Mouse (Mus musculus): ENCODE results near the gene Olfr1506.
"Not testable (repeated sequence)": the region's sequence is repeated elsewhere in the genome, so short reads cannot be mapped to it uniquely, and the experiment has no call there.

The Olfr1506 gene

DNA sequence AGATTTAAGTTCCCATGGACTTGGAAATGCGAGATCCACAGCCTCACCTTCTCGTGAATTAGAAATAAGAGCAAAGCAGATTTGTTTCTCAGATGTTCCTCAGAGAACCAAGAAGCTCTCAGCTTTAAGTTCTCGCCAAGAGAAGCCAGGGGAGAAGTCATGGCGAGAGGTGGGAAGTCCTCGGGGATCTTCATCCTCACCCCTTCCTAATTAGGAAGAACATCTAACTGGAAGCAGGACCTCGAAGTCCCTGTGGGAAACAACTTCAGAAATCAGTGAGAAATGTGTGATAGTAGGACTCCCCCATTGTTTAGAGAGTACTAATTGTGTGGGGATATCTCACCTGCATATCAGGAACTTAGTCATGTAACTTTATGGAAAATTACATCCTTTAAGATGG, at the start of gene Olfr1506:
Olfr1506 (minus strand) TSS at position 101 of the 400 bp plus-strand sequence.
- not testable (repeated sequence) for DNase-seq (ENCODE audit: low read depth in 2 of 2, low spot score in 2 of 2)

DNA sequence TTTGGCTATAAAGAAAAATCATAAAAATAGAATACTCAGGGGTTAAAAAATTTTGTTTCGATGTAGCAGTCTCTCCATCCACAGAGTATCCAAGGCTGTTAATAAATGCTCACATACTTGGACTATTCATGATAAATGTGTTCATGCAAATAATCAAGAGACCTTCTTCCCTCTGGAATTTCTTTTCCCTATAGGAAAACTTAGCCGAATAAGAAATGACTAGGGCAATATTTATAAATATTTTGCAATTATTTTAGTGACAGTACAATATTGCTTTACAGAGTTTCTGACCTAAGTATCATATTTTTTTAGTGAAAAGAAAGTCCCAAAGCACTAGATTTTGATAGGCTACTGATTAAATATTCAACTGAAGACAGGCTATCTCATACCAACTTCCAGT, 46.6 kb upstream of the Olfr1506 start, which contains the start of gene Olfr1271:
Olfr1271 (minus strand) TSS at position 101 of the 400 bp plus-strand sequence.
- no peak for DNase-seq (ENCODE audit: low read depth in 2 of 2, low spot score in 2 of 2)

DNA sequence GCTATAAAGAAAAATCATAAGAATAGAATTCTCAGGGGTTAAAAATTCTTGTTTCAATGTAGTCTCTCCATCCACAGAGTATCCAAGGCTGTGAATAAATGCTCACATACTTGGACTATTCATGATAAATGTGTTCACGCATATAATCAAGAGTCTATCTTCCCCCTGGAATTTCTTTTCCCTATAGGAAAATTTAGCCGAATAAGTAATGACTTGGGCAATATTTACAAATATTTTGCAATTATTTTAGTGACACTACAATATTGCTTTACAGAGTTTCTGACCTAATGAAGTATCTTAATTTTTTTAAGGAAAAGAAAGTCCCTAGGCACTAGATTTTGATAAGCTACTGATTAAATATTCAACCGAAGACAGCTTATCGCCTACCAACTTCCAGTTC, 33.2 kb upstream of the Olfr1506 start, which contains the start of gene Olfr142:
Olfr142 (minus strand) TSS at position 101 of the 400 bp plus-strand sequence.
- DNase-seq (ENCODE audit: low read depth in 2 of 2, low spot score in 2 of 2): no peak

DNA sequence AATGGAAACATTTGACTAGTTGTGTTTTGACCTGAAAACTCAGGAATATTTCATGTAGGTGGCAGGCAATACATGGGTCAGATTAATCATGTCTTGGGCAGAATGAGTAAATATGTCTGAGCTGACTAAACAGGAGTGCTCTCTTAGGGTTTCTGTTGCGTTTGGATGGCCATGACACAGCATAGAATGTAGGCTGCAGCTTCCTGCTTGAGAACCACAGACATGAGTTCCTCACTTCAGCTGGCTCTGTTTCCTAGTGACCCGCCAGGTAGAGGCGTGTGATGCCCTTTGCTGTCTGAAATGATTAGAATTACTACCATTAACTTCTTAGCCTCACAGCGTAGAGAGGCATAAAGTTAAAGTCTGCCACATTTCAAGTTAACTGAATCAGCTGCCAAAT, 24.7 kb downstream of the Olfr1506 start:
- not testable (repeated sequence) for DNase-seq (ENCODE audit: low read depth in 2 of 2, low spot score in 2 of 2)

DNA sequence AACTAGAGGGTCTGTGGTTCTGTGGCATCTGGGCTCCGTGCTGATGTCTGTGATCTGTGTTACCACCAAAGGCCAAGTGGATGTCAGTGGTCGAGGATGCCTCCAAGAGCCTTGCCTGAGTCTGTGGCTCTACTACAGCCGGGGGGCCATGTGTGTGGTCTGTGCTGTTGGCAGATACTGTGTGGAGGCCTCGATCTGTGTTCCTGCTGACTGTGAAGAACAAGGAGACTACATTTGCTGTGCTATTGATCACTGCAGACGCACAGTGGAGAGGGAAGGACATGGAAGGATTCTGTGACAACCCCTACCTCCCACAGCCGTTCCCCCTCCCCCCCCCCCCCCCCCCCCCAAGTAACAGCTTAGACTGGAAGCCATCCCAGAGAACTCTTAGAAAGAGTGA, 29.0 kb downstream of the Olfr1506 start:
- not testable (repeated sequence) for DNase-seq (ENCODE audit: low read depth in 2 of 2, low spot score in 2 of 2)

DNA sequence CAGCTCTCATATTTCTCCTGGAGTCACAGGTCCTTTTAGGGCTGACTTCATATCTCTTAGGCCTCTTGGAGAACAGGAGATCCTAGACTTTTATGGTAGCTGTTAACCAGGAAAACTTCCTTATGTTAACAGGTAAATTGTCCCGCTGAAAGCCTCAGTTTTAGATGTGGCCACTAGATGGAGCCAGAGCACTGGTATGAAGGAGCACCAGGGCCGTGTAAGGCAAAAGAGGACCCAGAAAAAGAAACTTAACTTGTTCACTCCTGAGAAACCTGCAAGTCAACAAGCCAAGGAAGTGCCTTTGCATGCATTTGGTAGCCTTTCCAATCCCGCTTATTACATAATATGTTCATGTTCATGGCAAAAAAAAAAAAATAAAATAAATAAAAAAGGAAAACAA, 29.5 kb downstream of the Olfr1506 start:
- not testable (repeated sequence) for DNase-seq (ENCODE audit: low read depth in 2 of 2, low spot score in 2 of 2)

DNA sequence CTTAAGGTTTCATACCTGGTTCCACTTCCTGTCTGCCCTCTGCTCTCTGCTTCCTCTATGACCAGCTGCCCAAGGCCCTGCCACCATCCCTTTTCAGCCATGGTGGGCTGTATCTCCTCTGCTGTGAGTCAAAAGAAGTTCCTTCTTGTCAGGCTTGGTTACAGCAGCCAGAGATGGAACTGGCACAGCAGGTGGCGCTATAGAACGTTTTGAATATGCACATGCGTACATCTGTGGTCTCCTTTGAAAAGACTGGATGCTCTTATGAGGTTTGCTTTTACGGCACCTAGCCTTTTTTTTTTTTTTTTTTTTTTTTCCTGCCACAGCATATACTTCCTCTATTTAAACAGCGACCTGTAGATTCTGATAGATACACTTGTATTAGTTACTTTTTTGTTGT, 37.2 kb downstream of the Olfr1506 start:
- DNase-seq (ENCODE audit: low read depth in 2 of 2, low spot score in 2 of 2): not testable (repeated sequence)

DNA sequence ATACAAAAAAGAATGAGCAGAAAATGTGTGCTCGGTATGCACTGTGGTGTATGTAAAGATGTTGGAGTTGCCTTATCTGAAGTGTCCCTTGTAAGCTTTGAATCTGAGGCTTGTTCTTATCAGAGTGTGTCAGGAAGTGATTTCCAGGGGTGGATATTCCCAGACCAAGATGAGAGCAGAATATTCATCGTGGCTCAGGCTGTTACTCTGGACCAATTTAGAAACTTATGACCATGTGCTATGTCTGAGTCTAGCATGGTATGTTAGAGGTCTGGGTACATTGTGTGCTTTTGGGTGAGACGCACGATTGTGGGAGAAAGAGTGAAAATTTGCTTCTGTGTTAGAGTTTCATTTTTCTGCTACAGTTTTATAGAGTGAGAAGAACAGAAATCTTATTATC, 38.2 kb downstream of the Olfr1506 start:
- DNase-seq (ENCODE audit: low read depth in 2 of 2, low spot score in 2 of 2): not testable (repeated sequence)
